Mouse (Mus musculus) erythroblast, embryonic 14.5 days (primary cell): ENCODE results near the gene Unc80.

ENCODE experiments used
- GATA1 ChIP-seq: IDR thresholded peaks from 2 replicates; pipeline ENCODE4 v1.6.1; 2012; ENCODE audit warnings: low read length, inconsistent platforms, mixed read lengths
- TAL1 ChIP-seq: IDR thresholded peaks from 3 replicates; pipeline ENCODE4 v1.6.1; 2012; ENCODE audit warnings: low read length, inconsistent platforms, mixed read lengths

- TF ChIP-seq GATA1, result no peak
- TF ChIP-seq TAL1, result no peak
These were observed 36.7 kb upstream of the Unc80 start for GRCm38 (mm10) chr1:66431472-66431871.
